Mouse (Mus musculus): ENCODE measurements around the gene Spaca4. TPM values are rescaled to one million over a fixed set of nuclear protein-coding genes. Genes with fewer than 3 reads are reported as not detected.

The Spaca4 gene
- polyA plus RNA-seq, 1 experiment, result not detected

- TF ChIP-seq POLR2A (IDR thresholded peaks at IDR 0.05; ENCODE audit: control insufficient read depth, extremely low read depth, insufficient read depth, low read length, poor library complexity), result no peak
- WGBS, result 97% methylated on average over 14 of the region's 14 CpGs
- no peaks in the 10 kb centered on the region for H3K27me3 ChIP-seq (ENCODE audit: control insufficient read depth, insufficient read depth, low read length)
Measured at GRCm38 (mm10) chr7:45678513-45678912, 47.1 kb downstream of the Spaca4 start.

GRCm38 (mm10) chr7:45677627-45678295 is 47.9 kb downstream of the Spaca4 start:
- peaks cover 17% of the 10 kb centered on the region for H3K4me1 ChIP-seq (replicated peaks; ENCODE audit: control insufficient read depth, insufficient read depth, low read length)
- no peak overlapping the region for H3K27ac ChIP-seq (ENCODE audit: control insufficient read depth, insufficient read depth, low read length)
- H3K27me3 ChIP-seq (ENCODE audit: control insufficient read depth, insufficient read depth, low read length), result no peaks in the 10 kb centered on the region
- TF ChIP-seq POLR2A (IDR thresholded peaks at IDR 0.05; ENCODE audit: control insufficient read depth, extremely low read depth, insufficient read depth, low read length, poor library complexity) (no peak), CTCF (IDR thresholded peaks at IDR 0.05; ENCODE audit: borderline replicate concordance, control insufficient read depth, extremely low read depth, insufficient read depth, low read length, poor library complexity) (no peak)
- 94% methylated on average over 7 of the region's 7 CpGs for WGBS
- no peak overlapping the region for H3K4me3 ChIP-seq (ENCODE audit: control insufficient read depth, insufficient read depth, low read length)
- H3K36me3 ChIP-seq (ENCODE audit: control insufficient read depth, insufficient read depth, low read length), result no peaks in the 10 kb centered on the region
- no peak for DNase-seq

More at GRCm38 (mm10) chr7:45678513-45678912, 47.1 kb downstream of the Spaca4 start:
- Histone ChIP-seq H3K4me3 (ENCODE audit: control insufficient read depth, insufficient read depth, low read length) (no peak overlapping the region), H3K36me3 (ENCODE audit: control insufficient read depth, insufficient read depth, low read length) (no peaks in the 10 kb centered on the region), H3K27ac (ENCODE audit: control insufficient read depth, insufficient read depth, low read length) (no peak overlapping the region), H3K4me1 (replicated peaks; ENCODE audit: control insufficient read depth, insufficient read depth, low read length) (peaks cover 24% of the 10 kb centered on the region)
- no peak for DNase-seq

Other genes starting within 250 kb of the Spaca4 start
- 2.5 and 3.0 TPM in 2 replicates for gene Tulp2, start 243.9 kb downstream of the Spaca4 start, polyA plus RNA-seq (2012; rRNA removed)
- gene Gm45808, start 239.0 kb downstream of the Spaca4 start, polyA plus RNA-seq (2012; rRNA removed), result not detected in 2 replicates
- gene Dhdh, start 237.0 kb downstream of the Spaca4 start, polyA plus RNA-seq (2012; rRNA removed), result 2.3 and 2.4 TPM in 2 replicates
- gene Nucb1, start 215.4 kb downstream of the Spaca4 start, polyA plus RNA-seq (2012; rRNA removed), result 204 and 216 TPM in 2 replicates
- gene Ppp1r15a, start 199.5 kb downstream of the Spaca4 start, polyA plus RNA-seq (2012; rRNA removed), result 27.6 and 35.3 TPM in 2 replicates
- 9.7 and 12.3 TPM in 2 replicates for gene Plekha4, start 199.5 kb downstream of the Spaca4 start, polyA plus RNA-seq (2012; rRNA removed)
- gene Hsd17b14, start 170.9 kb downstream of the Spaca4 start, polyA plus RNA-seq (2012; rRNA removed), result 2.2 and 2.6 TPM in 2 replicates
- 140 and 173 TPM in 2 replicates for gene Bcat2, start 155.7 kb downstream of the Spaca4 start, polyA plus RNA-seq (2012; rRNA removed)
- 18.9 and 19.2 TPM in 2 replicates for gene Fgf21, start 110.3 kb downstream of the Spaca4 start, polyA plus RNA-seq (2012; rRNA removed)
- gene Fut1, start 108.5 kb downstream of the Spaca4 start, polyA plus RNA-seq (2012; rRNA removed), result 4.7 and 5.9 TPM in 2 replicates
- gene Izumo1, start 104.0 kb downstream of the Spaca4 start, polyA plus RNA-seq (2012; rRNA removed), result 0.45 and 0.75 TPM in 2 replicates
- gene Rasip1, start 98.3 kb downstream of the Spaca4 start, polyA plus RNA-seq (2012; rRNA removed), result 6.3 and 8.6 TPM in 2 replicates
- 3.9 and 4.4 TPM in 2 replicates for gene Mamstr, start 85.8 kb downstream of the Spaca4 start, polyA plus RNA-seq (2012; rRNA removed)
- 1.3 and 1.9 TPM in 2 replicates for gene Fut2, start 59.4 kb downstream of the Spaca4 start, polyA plus RNA-seq (2012; rRNA removed)
- 3.9 and 4.2 TPM in 2 replicates for gene Ntn5, start 41.8 kb downstream of the Spaca4 start, polyA plus RNA-seq (2012; rRNA removed)
- gene Sec1, start 31.4 kb downstream of the Spaca4 start, polyA plus RNA-seq (2012; rRNA removed), result 1.6 and 1.9 TPM in 2 replicates
- 2.2 and 2.7 TPM in 2 replicates for gene Car11, start 26.0 kb downstream of the Spaca4 start, polyA plus RNA-seq (2012; rRNA removed)
- gene Dbp, start 20.7 kb downstream of the Spaca4 start, polyA plus RNA-seq (2012; rRNA removed), result 28.2 and 31.3 TPM in 2 replicates
- gene Rpl18, start 10.4 kb downstream of the Spaca4 start, polyA plus RNA-seq (2012; rRNA removed), result 2,384 and 2,707 TPM in 2 replicates
- 87.4 and 88.1 TPM in 2 replicates for gene Sphk2, start 7.8 kb downstream of the Spaca4 start, polyA plus RNA-seq (2012; rRNA removed)
- gene Fam83e, start 4.6 kb downstream of the Spaca4 start, polyA plus RNA-seq (2012; rRNA removed), result 1.5 and 1.7 TPM in 2 replicates
- gene Lmtk3, start 57.9 kb upstream of the Spaca4 start, polyA plus RNA-seq (2012; rRNA removed), result 0.84 and 1.2 TPM in 2 replicates
- 3.8 and 3.9 TPM in 2 replicates for gene Sult2b1, start 58.9 kb upstream of the Spaca4 start, polyA plus RNA-seq (2012; rRNA removed)
- gene Cyth2, start 88.8 kb upstream of the Spaca4 start, polyA plus RNA-seq (2012; rRNA removed), result 65.8 and 71.5 TPM in 2 replicates
- 0.36 and 1.3 TPM in 2 replicates for gene Kcnj14, start 99.0 kb upstream of the Spaca4 start, polyA plus RNA-seq (2012; rRNA removed)
- 22.4 and 27.7 TPM in 2 replicates for gene Grwd1, start 105.1 kb upstream of the Spaca4 start, polyA plus RNA-seq (2012; rRNA removed)
- gene Kdelr1, start 147.0 kb upstream of the Spaca4 start, polyA plus RNA-seq (2012; rRNA removed), result 199 and 226 TPM in 2 replicates
- gene Grin2d, start 152.6 kb upstream of the Spaca4 start, polyA plus RNA-seq (2012; rRNA removed), result 1.1 and 1.4 TPM in 2 replicates
- gene Syngr4, start 170.9 kb upstream of the Spaca4 start, polyA plus RNA-seq (2012; rRNA removed), result 2.7 and 2.9 TPM in 2 replicates
- 50.6 and 52.5 TPM in 2 replicates for gene Tmem143, start 171.1 kb upstream of the Spaca4 start, polyA plus RNA-seq (2012; rRNA removed)
- gene Emp3, start 195.6 kb upstream of the Spaca4 start, polyA plus RNA-seq (2012; rRNA removed), result 361 and 365 TPM in 2 replicates
- 3.3 and 3.7 TPM in 2 replicates for gene Ccdc114, start 198.3 kb upstream of the Spaca4 start, polyA plus RNA-seq (2012; rRNA removed)

All from thymus, adult 2 months (tissue).